Mouse (Mus musculus) embryonic facial prominence, embryonic 12.5 days (tissue): ENCODE results near the gene Inka2. TPM values are rescaled to one million over a fixed set of nuclear protein-coding genes. Genes with fewer than 3 reads are reported as not detected.

Source experiments
- ATAC-seq: fragments of 200-750 bp; cut with Nextera tagmentation; 2 replicates; pipeline ENCODE4 v1.8.0; 2017; ENCODE audit not compliant: insufficient number of reproducible peaks, insufficient read depth, low FRiP score, low TSS enrichment
- H3K27ac ChIP-seq: fragments of 300-500 bp; sonication (generic); 2 replicates; pipeline ENCODE4 v1.5.1; 2016; ENCODE audit warnings: mild to moderate bottlenecking
- H3K27me3 ChIP-seq: fragments of 300-500 bp; sonication (generic); 2 replicates; pipeline ENCODE4 v1.6.1; 2016; ENCODE audit warnings: mild to moderate bottlenecking, moderate library complexity
- H3K36me3 ChIP-seq: fragments of 300-500 bp; sonication (generic); 2 replicates; pipeline ENCODE4 v1.6.1; 2016; ENCODE audit warnings: mild to moderate bottlenecking
- H3K4me1 ChIP-seq: fragments of 300-500 bp; sonication (generic); 2 replicates; pipeline ENCODE4 v1.6.1; 2016
- H3K4me2 ChIP-seq: fragments of 300-500 bp; sonication (generic); replicated peaks from 2 replicates; pipeline ENCODE4 v1.6.1; 2016; ENCODE audit warnings: mild to moderate bottlenecking, moderate library complexity
- H3K4me3 ChIP-seq: fragments of 300-500 bp; sonication (generic); 2 replicates; pipeline ENCODE4 v1.5.1; 2016; ENCODE audit warnings: mild to moderate bottlenecking
- H3K9ac ChIP-seq: fragments of 300-500 bp; sonication (generic); 2 replicates; pipeline ENCODE4 v1.6.1; 2016; ENCODE audit warnings: mild to moderate bottlenecking, moderate library complexity
- H3K9me3 ChIP-seq: fragments of 300-500 bp; sonication (generic); 2 replicates; pipeline ENCODE4 v1.6.1; 2016; ENCODE audit warnings: mild to moderate bottlenecking, moderate library complexity
- WGBS: fragments of 180-500 bp; shearing (Covaris S2); methylation state at CpG from one replicate; pipeline ENCODE4 v1.1.7; 2016; 5-methylcytosine and 5-hydroxymethylcytosine counted together
- polyA plus RNA-seq: library from polyadenylated mRNA; unstranded; fragments of >200 nt; fragmentation: Nextera tagmentation; extraction: Ambion mirVana; gene quantifications from 2 replicates; pipeline ENCODE4 v1.2.1, GENCODE M21; 2016

Gene Inka2
- polyA plus RNA-seq, 1 experiment from 2014 or later, result 2.5 TPM

DNA sequence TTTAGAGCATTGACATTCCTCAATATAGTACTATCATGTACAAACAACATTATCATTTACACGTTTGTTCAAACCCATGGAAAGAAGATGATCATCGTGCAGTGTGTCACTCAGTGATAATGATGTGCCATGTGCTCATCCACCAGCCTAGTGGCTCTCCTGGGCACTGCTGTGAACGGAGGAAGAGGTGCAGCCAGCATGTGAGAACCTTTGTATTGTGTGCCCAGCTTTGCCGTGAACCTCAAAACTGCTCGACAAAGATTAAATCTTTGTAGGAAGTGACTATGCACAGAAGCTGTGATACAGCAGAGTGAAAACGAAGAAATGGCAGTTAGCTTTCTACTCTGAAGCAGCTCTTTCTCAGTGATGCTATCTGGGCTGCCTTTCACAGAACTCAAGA, 64.1 kb downstream of the Inka2 start:
- no peak overlapping the region for H3K4me3 ChIP-seq
- no peaks in the 10 kb centered on the region for H3K4me1 ChIP-seq
- no peak for ATAC-seq
- no peak overlapping the region for H3K9ac ChIP-seq
- H3K27ac ChIP-seq, result no peak overlapping the region
- 88% methylated on average over 6 of the region's 6 CpGs for WGBS
- no peak overlapping the region for H3K4me2 ChIP-seq
- no peaks in the 10 kb centered on the region for H3K36me3 ChIP-seq
- no peaks in the 10 kb centered on the region for H3K27me3 ChIP-seq
- H3K9me3 ChIP-seq, result no peaks in the 10 kb centered on the region

GRCm38 (mm10) chr3:105769380-105769779, 65.0 kb downstream of the Inka2 start:
- Histone ChIP-seq H3K9me3 (no peaks in the 10 kb centered on the region), H3K4me1 (no peaks in the 10 kb centered on the region), H3K4me3 (no peak overlapping the region), H3K27me3 (no peaks in the 10 kb centered on the region), H3K4me2 (no peak overlapping the region), H3K36me3 (no peaks in the 10 kb centered on the region), H3K9ac (no peak overlapping the region), H3K27ac (no peak overlapping the region)
- no peak for ATAC-seq
- WGBS, result 90% methylated on average over 2 of the region's 2 CpGs

Other genes starting within 250 kb of the Inka2 start
- gene Ddx20, start 17.0 kb upstream of the Inka2 start, polyA plus RNA-seq, result 44.6 and 45.8 TPM in 2 replicates
- gene Rap1a, start 96.7 kb downstream of the Inka2 start, polyA plus RNA-seq, result 82.1 and 83.4 TPM in 2 replicates
- 0.26 TPM in 1 of 2 replicates, not detected in the other for gene Adora3, start 166.3 kb downstream of the Inka2 start, polyA plus RNA-seq
- gene Tmigd3, start 166.3 kb downstream of the Inka2 start, polyA plus RNA-seq, result not detected in 2 replicates
- gene I830077J02Rik, start 228.1 kb downstream of the Inka2 start, polyA plus RNA-seq, result 0.33 and 0.46 TPM in 2 replicates